Mouse (Mus musculus): ENCODE results near the gene Lypd4.

Lypd4 gene

GRCm38 (mm10) chr7:24889431-24890220 lies 19.9 kb upstream of the Lypd4 start:
- DNase-seq (ENCODE audit: low read depth, low spot score), result peak; percentile 19

GRCm38 (mm10) chr7:24887096-24887495 lies 17.4 kb upstream of the Lypd4 start:
- no peak for DNase-seq (ENCODE audit: low read depth, low spot score)

- DNase-seq (ENCODE audit: low read depth, low spot score), result peak; percentile 32
These were observed 16.5 kb upstream of the Lypd4 start for GRCm38 (mm10) chr7:24886308-24886633.

- peak; percentile 17 for DNase-seq (ENCODE audit: low read depth, low spot score)
These were observed 15.9 kb upstream of the Lypd4 start for GRCm38 (mm10) chr7:24885468-24886307.

- no peak for DNase-seq (ENCODE audit: low read depth, low spot score)
These were observed 15.1 kb upstream of the Lypd4 start for GRCm38 (mm10) chr7:24884693-24885291.

GRCm38 (mm10) chr7:24883896-24884692 lies 14.4 kb upstream of the Lypd4 start, which contains the start of gene Rps19:
Gene Rps19, plus strand, starts transcription at chr7:24884371.
- DNase-seq (ENCODE audit: low read depth, low spot score), result peak; percentile 99

- DNase-seq (ENCODE audit: low read depth, low spot score), result no peak
These were observed 12.9 kb upstream of the Lypd4 start for GRCm38 (mm10) chr7:24882416-24883199.

GRCm38 (mm10) chr7:24879620-24880019 lies 9.9 kb upstream of the Lypd4 start:
- peak; percentile 96 for DNase-seq (ENCODE audit: low read depth, low spot score)

GRCm38 (mm10) chr7:24877588-24877987 lies 7.8 kb upstream of the Lypd4 start:
- no peak for DNase-seq (ENCODE audit: low read depth, low spot score)

GRCm38 (mm10) chr7:24869080-24869479 lies 661 bp downstream of the Lypd4 start:
- DNase-seq (ENCODE audit: low read depth, low spot score), result no peak

- peak; percentile 69 for DNase-seq (ENCODE audit: low read depth, low spot score)
These were observed 5.6 kb downstream of the Lypd4 start for GRCm38 (mm10) chr7:24864156-24864555.

- DNase-seq (ENCODE audit: low read depth, low spot score), result peak; percentile 30
These were observed 6.9 kb downstream of the Lypd4 start for GRCm38 (mm10) chr7:24862853-24863252.

GRCm38 (mm10) chr7:24861913-24862312 lies 7.8 kb downstream of the Lypd4 start, which contains the start of gene Gm9844:
Gene Gm9844, plus strand, starts transcription at chr7:24862213.
- DNase-seq (ENCODE audit: low read depth, low spot score), result no peak

- DNase-seq (ENCODE audit: low read depth, low spot score), result no peak
These were observed 10.5 kb downstream of the Lypd4 start for GRCm38 (mm10) chr7:24859234-24859633.

GRCm38 (mm10) chr7:24856460-24857120 lies 13.2 kb downstream of the Lypd4 start:
- DNase-seq (ENCODE audit: low read depth, low spot score), result peak; percentile 32

- peak; percentile 70 for DNase-seq (ENCODE audit: low read depth, low spot score)
These were observed 16.0 kb downstream of the Lypd4 start for GRCm38 (mm10) chr7:24853695-24854094.

GRCm38 (mm10) chr7:24853233-24853563 lies 16.5 kb downstream of the Lypd4 start:
- no peak for DNase-seq (ENCODE audit: low read depth, low spot score)

GRCm38 (mm10) chr7:24852557-24853232 lies 17.0 kb downstream of the Lypd4 start:
- peak; percentile 66 for DNase-seq (ENCODE audit: low read depth, low spot score)

- DNase-seq (ENCODE audit: low read depth, low spot score), result no peak
These were observed 18.0 kb downstream of the Lypd4 start for GRCm38 (mm10) chr7:24851596-24852325.
